Mouse (Mus musculus): ENCODE measurements at regions not wholly inside any gene's neighbourhood (a gene's known extent, or its start where the extent isn't known, plus 50 kb on each side); places are given as distances from the start of the nearest gene placed in this dataset.

DNA sequence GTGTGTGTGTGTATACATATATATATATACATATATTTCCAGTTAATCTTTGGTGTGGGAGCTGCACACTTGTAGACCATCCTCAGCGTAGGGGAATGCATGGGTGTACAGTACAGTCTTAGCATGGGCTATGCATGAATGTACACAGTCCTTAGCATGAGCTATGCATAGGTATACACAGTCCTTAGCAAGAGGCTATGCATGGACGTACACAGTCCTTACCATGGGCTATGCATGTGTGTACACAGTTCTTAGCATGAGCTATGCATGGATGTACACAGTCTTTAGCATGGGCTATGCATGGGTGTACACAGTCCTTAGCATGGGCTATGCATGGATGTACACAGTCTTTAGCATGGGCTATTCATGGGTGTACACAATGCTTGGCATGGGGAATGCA, 70.5 kb downstream of the Rchy1 start:
- 0 out of 2 replicates have a peak, but pooled peaks cover 3% of the 10 kb centered on the region for H3K4me1 ChIP-seq
- 89% methylated on average over 2 of the region's 2 CpGs for WGBS
- H3K27ac ChIP-seq: no peak overlapping the region
- H3K4me3 ChIP-seq: no peak overlapping the region
- DNase-seq (ENCODE audit: low spot score): no peak
- no peaks in the 10 kb centered on the region; the same call in 1 of the 2 replicates for H3K9me3 ChIP-seq
- no peaks in the 10 kb centered on the region for H3K27me3 ChIP-seq (ENCODE audit: insufficient read depth, poor library complexity, severe bottlenecking)
- H3K36me3 ChIP-seq: no peaks in the 10 kb centered on the region

- H3K4me1 ChIP-seq: no peaks in the 10 kb centered on the region
- no peak for DNase-seq (ENCODE audit: low spot score)
- H3K27ac ChIP-seq: no peak overlapping the region
- no peaks in the 10 kb centered on the region for H3K9me3 ChIP-seq
- no peak overlapping the region for H3K4me3 ChIP-seq
- 67% methylated on average over 1 of the region's 1 CpGs for WGBS
- H3K27me3 ChIP-seq (ENCODE audit: insufficient read depth, poor library complexity, severe bottlenecking): no peaks in the 10 kb centered on the region
- no peaks in the 10 kb centered on the region for H3K36me3 ChIP-seq
These were observed 81.1 kb downstream of the Rchy1 start for GRCm38 (mm10) chr5:91881771-91882170.

- peak; percentile 56 for DNase-seq (ENCODE audit: low spot score)
- no peaks in the 10 kb centered on the region for H3K36me3 ChIP-seq
- no peaks in the 10 kb centered on the region for H3K9me3 ChIP-seq
- WGBS: 86% methylated on average over 3 of the region's 3 CpGs
- no peak overlapping the region for H3K27ac ChIP-seq
- H3K4me3 ChIP-seq: no peak overlapping the region
- no peaks in the 10 kb centered on the region for H3K27me3 ChIP-seq (ENCODE audit: insufficient read depth, poor library complexity, severe bottlenecking)
- no peaks in the 10 kb centered on the region for H3K4me1 ChIP-seq
These were observed 82.6 kb downstream of the Rchy1 start for GRCm38 (mm10) chr5:91880231-91880630.

DNA sequence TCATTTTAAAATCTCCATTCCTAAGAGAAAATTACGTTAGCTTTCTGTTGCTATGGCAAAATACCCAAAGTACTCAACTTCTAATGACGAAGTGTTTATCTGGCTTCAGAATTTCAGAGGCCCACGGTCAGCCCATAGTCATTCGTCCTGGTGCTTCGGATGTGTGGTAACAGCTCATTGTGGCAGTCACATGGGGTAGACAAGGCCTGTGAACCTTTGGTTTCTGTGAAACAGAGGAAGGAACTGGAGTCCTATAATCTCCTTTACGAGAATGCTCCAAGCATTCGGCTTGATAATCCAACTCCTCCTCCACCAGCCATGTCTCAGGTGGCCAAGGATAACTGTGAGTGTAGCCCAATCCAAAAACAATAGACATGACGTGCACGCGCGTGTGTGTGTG, 84.2 kb downstream of the Rchy1 start:
- no peak overlapping the region for H3K4me3 ChIP-seq
- H3K27ac ChIP-seq: no peak overlapping the region
- DNase-seq (ENCODE audit: low spot score): peak; percentile 64
- H3K36me3 ChIP-seq: no peaks in the 10 kb centered on the region
- 85% methylated on average over 11 of the region's 11 CpGs for WGBS
- H3K4me1 ChIP-seq: no peaks in the 10 kb centered on the region
- no peaks in the 10 kb centered on the region for H3K27me3 ChIP-seq (ENCODE audit: insufficient read depth, poor library complexity, severe bottlenecking)
- no peaks in the 10 kb centered on the region for H3K9me3 ChIP-seq

- Histone ChIP-seq H3K4me3 (no peak overlapping the region), H3K36me3 (no peaks in the 10 kb centered on the region), H3K4me1 (no peaks in the 10 kb centered on the region), H3K9me3 (no peaks in the 10 kb centered on the region), H3K27ac (no peak overlapping the region), H3K27me3 (ENCODE audit: insufficient read depth, poor library complexity, severe bottlenecking) (no peaks in the 10 kb centered on the region)
- 77% methylated on average over 2 of the region's 2 CpGs for WGBS
- peak; percentile 16 for DNase-seq (ENCODE audit: low spot score)
These were observed 86.2 kb downstream of the Rchy1 start for GRCm38 (mm10) chr5:91876682-91877031.

DNA sequence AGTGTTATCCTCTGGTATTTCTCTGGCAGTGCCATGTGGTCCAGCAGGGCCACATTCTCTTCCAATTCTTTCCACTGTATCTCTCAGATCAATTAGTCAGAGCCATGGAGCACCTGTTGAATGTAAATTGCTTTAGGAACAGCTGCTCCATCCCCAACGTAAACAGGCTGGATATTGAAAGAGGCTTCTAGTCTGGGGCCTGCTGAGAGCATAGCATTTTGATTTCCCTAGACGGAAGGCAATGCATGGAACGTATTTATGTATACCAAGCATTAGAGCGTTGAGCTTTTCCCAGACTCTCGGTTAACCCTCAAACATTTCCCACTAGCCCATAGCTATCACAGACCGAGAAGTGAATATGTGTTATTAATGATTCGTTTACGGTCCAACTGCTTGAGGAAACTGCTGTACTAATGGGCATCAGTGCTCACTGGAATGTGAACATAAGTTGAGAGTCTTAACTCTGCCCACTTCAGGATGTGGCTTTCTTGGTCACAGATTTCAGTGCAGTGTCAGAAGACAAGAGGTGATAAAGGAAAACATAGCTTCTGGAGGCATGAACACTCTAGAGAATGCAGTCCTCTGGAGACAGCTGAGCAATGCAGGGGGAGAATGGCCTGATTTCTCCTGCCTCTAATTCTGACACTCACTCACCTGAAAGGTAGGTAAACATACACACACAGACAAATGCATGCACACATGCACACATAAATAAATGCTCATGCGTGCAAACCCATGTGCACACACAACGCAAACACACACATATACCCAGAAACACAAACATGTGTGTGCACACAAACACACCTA, 86.8 kb downstream of the Rchy1 start:
- Histone ChIP-seq H3K4me3 (no peak overlapping the region), H3K27me3 (ENCODE audit: insufficient read depth, poor library complexity, severe bottlenecking) (no peaks in the 10 kb centered on the region), H3K9me3 (no peaks in the 10 kb centered on the region), H3K4me1 (no peaks in the 10 kb centered on the region), H3K36me3 (no peaks in the 10 kb centered on the region), H3K27ac (no peak overlapping the region)
- WGBS: 82% methylated on average over 10 of the region's 10 CpGs
- peak; percentile 6 for DNase-seq (ENCODE audit: low spot score)

DNA sequence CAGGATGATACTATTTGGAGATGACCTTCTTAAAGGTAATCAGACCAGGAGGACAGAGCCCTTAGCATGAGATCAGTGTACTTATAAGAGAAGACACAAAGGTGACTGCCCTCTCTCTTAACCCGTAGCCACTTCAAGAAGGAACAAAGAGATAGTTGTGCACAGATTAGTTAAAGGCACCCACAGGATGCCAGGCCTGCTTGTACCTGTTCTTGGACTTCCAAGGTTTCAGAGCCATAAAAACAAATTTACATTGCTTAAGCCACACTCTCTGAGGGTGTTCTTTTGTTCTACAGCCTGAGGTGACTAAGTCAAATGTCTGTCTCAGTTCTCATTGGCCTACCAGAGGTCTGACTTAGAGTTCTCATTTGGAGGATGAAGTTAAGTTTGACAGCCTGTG, 90.1 kb downstream of the Rchy1 start:
- WGBS: 69% methylated on average over 1 of the region's 1 CpGs
- no peaks in the 10 kb centered on the region for H3K4me1 ChIP-seq

GRCm38 (mm10) chr5:91869791-91870190, 93.1 kb downstream of the Rchy1 start:
- peak; percentile 24 for DNase-seq (ENCODE audit: low spot score)
- H3K36me3 ChIP-seq: no peaks in the 10 kb centered on the region
- no peak overlapping the region for H3K4me3 ChIP-seq
- WGBS: 85% methylated on average over 6 of the region's 6 CpGs
- H3K9me3 ChIP-seq: no peaks in the 10 kb centered on the region
- no peaks in the 10 kb centered on the region for H3K4me1 ChIP-seq
- no peak overlapping the region for H3K27ac ChIP-seq
- H3K27me3 ChIP-seq (ENCODE audit: insufficient read depth, poor library complexity, severe bottlenecking): no peaks in the 10 kb centered on the region

More for the DNA sequence above, 90.1 kb downstream of the Rchy1 start:
- no peak for DNase-seq (ENCODE audit: low spot score)
- no peak overlapping the region for H3K4me3 ChIP-seq
- H3K27ac ChIP-seq: no peak overlapping the region
- H3K36me3 ChIP-seq: no peaks in the 10 kb centered on the region
- H3K9me3 ChIP-seq: no peaks in the 10 kb centered on the region
- no peaks in the 10 kb centered on the region for H3K27me3 ChIP-seq (ENCODE audit: insufficient read depth, poor library complexity, severe bottlenecking)

DNA sequence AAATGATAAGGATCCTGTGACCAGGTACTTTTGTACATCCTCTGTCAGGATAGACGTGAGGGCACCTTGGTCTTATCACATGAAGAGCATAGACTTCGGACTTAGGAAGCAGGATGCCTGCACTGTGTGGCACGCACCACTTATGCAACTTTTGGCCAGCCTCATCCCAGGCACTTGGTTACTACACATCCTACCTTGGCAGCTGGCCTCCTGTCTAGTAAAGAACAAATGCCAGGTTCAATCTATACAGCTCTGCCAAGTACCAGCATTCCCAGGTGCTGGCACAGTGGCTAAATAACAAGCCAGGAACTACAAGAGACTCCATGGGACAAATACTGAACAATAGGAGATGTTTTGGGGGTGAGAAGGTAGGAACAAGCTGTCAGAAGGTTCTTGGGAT, 96.7 kb downstream of the Rchy1 start:
- H3K36me3 ChIP-seq: no peaks in the 10 kb centered on the region
- H3K9me3 ChIP-seq: no peaks in the 10 kb centered on the region; the same call in 1 of the 2 replicates
- no peaks in the 10 kb centered on the region for H3K27me3 ChIP-seq (ENCODE audit: insufficient read depth, poor library complexity, severe bottlenecking)
- no peak overlapping the region for H3K4me3 ChIP-seq
- H3K4me1 ChIP-seq: no peaks in the 10 kb centered on the region
- 73% methylated on average over 3 of the region's 3 CpGs for WGBS
- DNase-seq (ENCODE audit: low spot score): peak; percentile 61
- H3K27ac ChIP-seq: no peak overlapping the region

DNA sequence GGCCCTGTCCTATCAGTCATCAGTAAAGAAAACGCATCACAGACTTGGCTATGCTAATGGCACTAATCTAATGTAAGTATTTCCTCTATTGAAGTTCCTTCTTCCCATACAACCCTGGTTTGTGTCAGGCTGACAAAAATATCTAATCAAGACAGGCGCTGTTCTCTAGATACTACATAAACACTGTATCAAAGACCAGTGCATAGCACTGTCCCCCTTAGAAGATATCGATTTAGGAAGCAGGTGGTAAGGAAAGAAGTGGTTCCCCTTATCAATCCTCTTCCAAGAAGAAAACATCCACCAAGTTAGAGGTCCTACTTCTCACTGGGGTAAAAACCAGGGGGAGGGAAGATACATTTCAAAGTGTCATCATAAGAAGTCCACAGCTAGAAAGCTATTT, 97.5 kb downstream of the Rchy1 start:
- 31% methylated on average over 3 of the region's 3 CpGs for WGBS
- no peaks in the 10 kb centered on the region for H3K27me3 ChIP-seq (ENCODE audit: insufficient read depth, poor library complexity, severe bottlenecking)
- DNase-seq (ENCODE audit: low spot score): no peak

DNA sequence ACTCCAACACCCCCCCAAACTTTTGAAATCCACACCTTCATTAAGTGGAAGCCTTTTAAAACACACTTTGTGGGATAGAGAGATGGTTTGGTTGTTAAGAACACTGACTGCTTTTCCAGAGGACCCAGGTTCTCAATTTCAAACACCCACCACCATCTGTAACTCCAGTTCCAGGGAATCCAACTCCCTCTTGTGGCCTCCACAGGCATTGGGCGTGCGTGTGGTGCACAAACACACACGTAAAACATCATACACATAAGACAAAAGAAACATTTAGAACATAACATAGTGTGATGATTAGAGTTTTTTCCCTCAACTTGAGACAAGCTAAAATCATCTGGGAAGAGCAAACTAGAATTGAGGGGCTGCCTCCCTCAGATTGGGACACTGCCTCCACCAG, 100.0 kb downstream of the Rchy1 start:
- Histone ChIP-seq H3K27me3 (ENCODE audit: insufficient read depth, poor library complexity, severe bottlenecking) (no peaks in the 10 kb centered on the region), H3K4me1 (no peaks in the 10 kb centered on the region), H3K9me3 (no peaks in the 10 kb centered on the region; the same call in 1 of the 2 replicates), H3K36me3 (no peaks in the 10 kb centered on the region), H3K27ac (no peak overlapping the region), H3K4me3 (no peak overlapping the region)
- peak; percentile 25 for DNase-seq (ENCODE audit: low spot score)
- 92% methylated on average over 3 of the region's 3 CpGs for WGBS

More for the DNA sequence above, 97.5 kb downstream of the Rchy1 start:
- H3K36me3 ChIP-seq: no peaks in the 10 kb centered on the region
- H3K27ac ChIP-seq: no peak overlapping the region
- no peaks in the 10 kb centered on the region; the same call in 1 of the 2 replicates for H3K9me3 ChIP-seq
- no peak overlapping the region for H3K4me3 ChIP-seq
- H3K4me1 ChIP-seq: no peaks in the 10 kb centered on the region

GRCm38 (mm10) chr5:91862243-91862642, 100.6 kb downstream of the Rchy1 start:
- H3K9me3 ChIP-seq: no peaks in the 10 kb centered on the region; the same call in 1 of the 2 replicates
- 68% methylated on average over 3 of the region's 3 CpGs for WGBS
- DNase-seq (ENCODE audit: low spot score): no peak
- no peak overlapping the region for H3K4me3 ChIP-seq
- H3K27ac ChIP-seq: no peak overlapping the region
- H3K27me3 ChIP-seq (ENCODE audit: insufficient read depth, poor library complexity, severe bottlenecking): no peaks in the 10 kb centered on the region
- H3K4me1 ChIP-seq: no peaks in the 10 kb centered on the region
- no peaks in the 10 kb centered on the region for H3K36me3 ChIP-seq

DNA sequence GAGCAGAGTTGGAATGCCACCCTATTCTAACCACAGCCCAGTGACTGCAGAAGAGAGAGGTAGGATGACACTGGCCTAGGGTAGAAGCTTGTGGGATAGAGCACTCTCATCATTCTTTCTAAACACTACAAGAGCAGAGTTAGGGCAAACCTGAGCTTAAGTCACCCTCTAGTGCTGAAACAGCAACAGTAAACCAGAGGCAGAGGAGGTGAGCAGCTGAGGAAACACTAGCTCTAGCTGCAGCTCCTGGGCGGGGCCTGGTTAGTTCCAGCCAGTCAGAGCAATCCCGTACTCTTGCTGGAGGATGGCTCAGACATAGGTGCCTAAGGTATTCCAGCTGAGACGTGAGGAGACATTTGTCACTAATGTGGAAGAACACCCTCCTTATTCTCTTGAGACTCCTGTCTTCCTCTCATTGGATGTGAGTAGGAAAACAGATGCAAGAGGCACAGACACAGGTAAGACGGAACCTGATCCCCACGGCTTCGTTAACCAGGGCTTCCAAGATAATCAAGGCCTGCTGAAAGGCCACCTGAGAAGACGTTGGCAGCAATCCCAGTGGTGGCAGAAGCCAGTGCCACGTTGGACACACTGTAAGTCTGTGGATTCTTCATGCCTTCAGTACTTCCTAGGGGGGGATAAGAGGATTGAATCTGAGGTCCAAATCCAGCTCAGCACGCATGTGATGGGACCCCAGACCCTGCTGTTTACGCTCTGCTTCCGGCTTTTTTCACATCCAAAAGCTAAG, 101.3 kb downstream of the Rchy1 start:
- no peak for DNase-seq (ENCODE audit: low spot score)
- WGBS: 68% methylated on average over 11 of the region's 11 CpGs

More for the DNA sequence above, 101.3 kb downstream of the Rchy1 start:
- Histone ChIP-seq H3K4me1 (no peaks in the 10 kb centered on the region), H3K27ac (no peak overlapping the region), H3K4me3 (no peak overlapping the region), H3K36me3 (no peaks in the 10 kb centered on the region), H3K9me3 (no peaks in the 10 kb centered on the region; the same call in 1 of the 2 replicates), H3K27me3 (ENCODE audit: insufficient read depth, poor library complexity, severe bottlenecking) (no peaks in the 10 kb centered on the region)
